Mouse (Mus musculus) heart, embryonic 14.5 days (tissue): ENCODE data around the gene Mroh3. TPM values are rescaled to one million over a fixed set of nuclear protein-coding genes. Genes with fewer than 3 reads are reported as not detected.

ENCODE experiments used
- ATAC-seq: fragments of 200-750 bp; cut with Nextera tagmentation; 2 replicates; pipeline ENCODE4 v1.8.0; 2017; ENCODE audit warnings: low read depth, moderate TSS enrichment; ENCODE audit not compliant: insufficient number of reproducible peaks, insufficient read depth, low FRiP score
- H3K27ac ChIP-seq, 2 experiments: fragments of 200-500 bp in 1 of 2; fragments of 300-500 bp in 1 of 2; sonication (generic) in 1 of 2; replicated peaks in 1 of 2; 2 replicates each; pipeline ENCODE4 v1.5.1; 2012 to 2014; ENCODE audit warnings: low read depth in 2 of 2, low read length in 2 of 2, control low read depth in 1 of 2, mild to moderate bottlenecking in 1 of 2, mixed read lengths in 1 of 2; ENCODE audit not compliant: control insufficient read depth in 1 of 2, insufficient read depth in 1 of 2
- H3K27me3 ChIP-seq: fragments of 300-500 bp; sonication (generic); 2 replicates; pipeline ENCODE4 v1.6.1; 2014; ENCODE audit warnings: mild to moderate bottlenecking, low read length, control low read depth; ENCODE audit not compliant: control insufficient read depth, insufficient read depth
- H3K36me3 ChIP-seq: fragments of 300-500 bp; sonication (generic); 2 replicates; pipeline ENCODE4 v1.6.1; 2014; ENCODE audit warnings: mild to moderate bottlenecking, control low read depth, low read length, mixed read lengths; ENCODE audit not compliant: control insufficient read depth, insufficient read depth
- H3K4me1 ChIP-seq, 2 experiments: fragments of 200-500 bp in 1 of 2; fragments of 300-500 bp in 1 of 2; sonication (generic) in 1 of 2; 2 replicates each; pipeline ENCODE4 v1.6.1; 2012 to 2014; ENCODE audit warnings: low read length in 2 of 2, control low read depth in 1 of 2, mixed read lengths in 1 of 2; ENCODE audit not compliant: control insufficient read depth in 2 of 2, insufficient read depth in 2 of 2
- H3K4me2 ChIP-seq: fragments of 300-500 bp; sonication (generic); 2 replicates; pipeline ENCODE4 v1.6.1; 2014; ENCODE audit warnings: mild to moderate bottlenecking, low read length
- H3K4me3 ChIP-seq, 2 experiments: fragments of 200-500 bp in 1 of 2; fragments of 300-500 bp in 1 of 2; sonication (generic) in 1 of 2; 2 replicates each; pipeline ENCODE4 v1.5.1; 2012 to 2014; ENCODE audit warnings: low read length in 2 of 2, mild to moderate bottlenecking in 2 of 2, control low read depth in 1 of 2, low read depth in 1 of 2, moderate library complexity in 1 of 2; ENCODE audit not compliant: control insufficient read depth in 1 of 2, insufficient read depth in 1 of 2
- H3K9ac ChIP-seq: fragments of 300-500 bp; sonication (generic); 2 replicates; pipeline ENCODE4 v1.6.1; 2014; ENCODE audit warnings: mild to moderate bottlenecking, low read length
- H3K9me3 ChIP-seq: fragments of 300-500 bp; sonication (generic); 2 replicates; pipeline ENCODE4 v1.6.1; 2016; ENCODE audit warnings: low read length, control low read depth; ENCODE audit not compliant: control insufficient read depth
- WGBS: fragments of 180-500 bp; shearing (Covaris S2); extraction: QIAGEN DNeasy Blood & Tissue Kit; methylation state at CpG from one replicate; pipeline ENCODE4 v1.1.7; 2014; 5-methylcytosine and 5-hydroxymethylcytosine counted together
- polyA plus RNA-seq: library from polyadenylated mRNA; unstranded; fragments of >200 nt; fragmentation: Nextera tagmentation; extraction: Ambion mirVana; gene quantifications from 2 replicates; pipeline ENCODE4 v1.2.1, GENCODE M21; 2014

The Mroh3 gene
- polyA plus RNA-seq, 1 experiment from 2014 or later, result not detected

DNA sequence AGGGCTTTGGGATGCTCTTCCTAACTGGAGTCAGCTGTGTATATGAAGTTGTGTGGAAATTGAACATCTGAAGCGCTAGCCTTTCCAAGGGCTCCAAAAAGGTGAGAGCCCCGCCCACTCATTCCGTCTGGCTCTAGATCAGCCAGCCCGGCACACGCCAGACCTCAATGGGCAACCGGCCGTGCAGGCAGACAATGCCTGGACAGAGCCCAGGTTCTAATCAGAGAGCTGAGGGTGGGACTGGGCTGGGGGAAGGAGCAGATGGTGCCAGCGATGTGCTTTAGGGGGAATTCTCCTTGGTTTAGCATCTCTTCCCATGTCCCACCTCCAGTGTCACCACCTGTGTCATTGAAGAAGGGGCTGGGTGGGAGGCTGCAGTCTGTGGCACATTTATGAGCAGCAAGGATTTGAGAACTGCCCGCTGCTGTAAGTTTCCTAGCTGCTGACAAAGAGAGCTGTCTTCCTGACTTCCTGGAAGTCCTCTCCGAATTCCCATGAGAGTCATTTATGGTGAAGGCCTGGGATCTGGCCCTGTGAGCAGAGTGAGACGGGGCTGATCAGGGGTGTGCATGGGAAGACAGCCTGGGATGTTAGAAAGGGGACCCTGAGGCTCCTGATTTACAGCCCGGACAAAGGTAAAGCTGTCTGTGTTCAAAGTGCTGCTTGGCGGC lies 78.9 kb downstream of the Mroh3 start:
- no peak overlapping the region for H3K4me3 ChIP-seq
- no peak for ATAC-seq

GRCm38 (mm10) chr1:136132386-136133201 lies 80.0 kb downstream of the Mroh3 start:
- Histone ChIP-seq H3K9ac (peak overlapping the region; percentile 83), H3K36me3 (no peaks in the 10 kb centered on the region), H3K4me2 (peak overlapping the region; percentile 100), H3K27ac (no peak overlapping the region), H3K9me3 (no peaks in the 10 kb centered on the region), H3K4me3 (peak overlapping the region; percentile 68 to 73), H3K27me3 (peaks cover 3% of the 10 kb centered on the region; the same call in 1 of the 2 replicates), H3K4me1 (peaks cover 63 to 79% of the 10 kb centered on the region in 2 experiments)
- WGBS, result 52% methylated on average over 10 of the region's 10 CpGs
- ATAC-seq, result no peak

More for the DNA sequence above, 78.9 kb downstream of the Mroh3 start:
- Histone ChIP-seq H3K4me1 (peaks cover 66 to 79% of the 10 kb centered on the region in 2 experiments), H3K27ac (0 out of 4 replicates have a peak overlapping the region, but pooled peaks of 1 of the 2 experiments have one; percentile 9), H3K27me3 (peaks cover 3% of the 10 kb centered on the region; the same call in 1 of the 2 replicates), H3K4me2 (peak overlapping the region; percentile 100), H3K9me3 (no peaks in the 10 kb centered on the region), H3K36me3 (no peaks in the 10 kb centered on the region), H3K9ac (no peak overlapping the region)
- WGBS, result 49% methylated on average over 13 of the region's 13 CpGs

Other genes starting within 250 kb of the Mroh3 start
- gene Igfn1, start 206.5 kb downstream of the Mroh3 start, polyA plus RNA-seq, result 0.08 TPM in 1 of 2 replicates, not detected in the other
- gene Tmem9, start 204.7 kb downstream of the Mroh3 start, polyA plus RNA-seq, result 38.9 and 82.2 TPM in 2 replicates
- not detected in 2 replicates for gene Ascl5, start 162.0 kb downstream of the Mroh3 start, polyA plus RNA-seq
- 0.20 and 0.45 TPM in 2 replicates for gene Cacna1s, start 160.1 kb downstream of the Mroh3 start, polyA plus RNA-seq
- gene Kif21b, start 81.4 kb downstream of the Mroh3 start, polyA plus RNA-seq, result 1.0 and 1.1 TPM in 2 replicates
- 0.08 and 0.30 TPM in 2 replicates for gene Inava, start 21.4 kb upstream of the Mroh3 start, polyA plus RNA-seq
- not detected in 2 replicates for gene Gpr25, start 48.0 kb upstream of the Mroh3 start, polyA plus RNA-seq
- gene Camsap2, start 133.3 kb upstream of the Mroh3 start, polyA plus RNA-seq, result 12.8 and 13.0 TPM in 2 replicates
- gene Ddx59, start 202.4 kb upstream of the Mroh3 start, polyA plus RNA-seq, result 11.2 and 12.5 TPM in 2 replicates